Mouse (Mus musculus): ENCODE data around the gene Tas2r116. TPM values are rescaled to one million over a fixed set of nuclear protein-coding genes. Genes with fewer than 3 reads are reported as not detected.

Tas2r116 gene
- polyA plus RNA-seq (2014; fragmentation: Illumina TruSeq; extraction: RNeasy Lipid Tissue Mini Kit (QIAGEN cat#74804); ENCODE audit: low read depth, low replicate concordance): not detected

GRCm38 (mm10) chr6:132855138-132855537, at the start of gene Tas2r116:
Gene Tas2r116 (plus strand): TSS chr6:132855438.

DNA sequence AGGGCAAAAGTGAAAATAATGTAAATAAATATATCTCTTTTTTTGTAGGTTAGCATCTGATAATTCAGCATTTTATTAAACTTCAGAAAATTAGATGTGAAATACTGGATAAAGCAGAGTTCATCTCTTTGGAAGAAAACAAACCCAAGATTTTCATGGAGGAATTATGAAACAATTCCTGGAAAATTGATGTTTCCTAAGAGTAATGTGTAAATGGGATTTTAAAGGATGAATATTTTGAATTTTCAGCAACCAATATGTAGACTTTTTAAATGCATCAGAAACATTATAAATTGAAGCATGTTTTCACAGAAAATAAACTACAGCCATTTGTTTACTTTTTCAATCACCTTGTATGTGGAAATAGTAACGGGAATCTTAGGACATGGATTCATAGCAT, 8.4 kb upstream of the Tas2r116 start, which contains the start of gene Tas2r123:
Gene Tas2r123 (plus strand): TSS at position 301 of the 400 bp plus-strand sequence.

GRCm38 (mm10) chr6:132867708-132868107, 12.5 kb downstream of the Tas2r116 start, which contains the start of gene Tas2r110:
Gene Tas2r110 (plus strand): TSS chr6:132868008.

DNA sequence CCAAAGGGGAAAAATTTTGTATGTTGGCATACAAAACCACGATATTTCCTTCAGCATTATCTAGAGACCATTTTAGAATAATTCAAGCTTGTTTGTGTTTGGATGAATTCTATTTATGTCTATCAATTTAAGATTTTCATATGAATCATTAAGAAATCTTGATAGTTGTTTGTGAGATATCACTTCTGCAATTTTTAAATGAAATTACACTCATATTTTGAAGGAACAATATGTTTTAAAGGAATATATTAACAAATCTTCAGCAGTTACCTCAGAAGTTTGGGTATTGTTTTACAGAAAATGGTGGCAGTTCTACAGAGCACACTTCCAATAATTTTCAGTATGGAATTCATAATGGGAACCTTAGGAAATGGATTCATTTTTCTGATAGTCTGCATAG, 37.5 kb downstream of the Tas2r116 start, which contains the start of gene Tas2r113:
Gene Tas2r113 (plus strand): TSS at position 301 of the 400 bp plus-strand sequence.

Other genes with a start within 250 kb of the Tas2r116 start
- gene A630073D07Rik, start 203.9 kb upstream of the Tas2r116 start, polyA plus RNA-seq (2014; fragmentation: Illumina TruSeq; extraction: RNeasy Lipid Tissue Mini Kit (QIAGEN cat#74804); ENCODE audit: low read depth, low replicate concordance): not detected
- not detected for gene Tas2r120, start 198.5 kb upstream of the Tas2r116 start, polyA plus RNA-seq (2014; fragmentation: Illumina TruSeq; extraction: RNeasy Lipid Tissue Mini Kit (QIAGEN cat#74804); ENCODE audit: low read depth, low replicate concordance)
- not detected for gene Tas2r121, start 154.4 kb upstream of the Tas2r116 start, polyA plus RNA-seq (2014; fragmentation: Illumina TruSeq; extraction: RNeasy Lipid Tissue Mini Kit (QIAGEN cat#74804); ENCODE audit: low read depth, low replicate concordance)
- not detected for gene Tas2r122, start 143.5 kb upstream of the Tas2r116 start, polyA plus RNA-seq (2014; fragmentation: Illumina TruSeq; extraction: RNeasy Lipid Tissue Mini Kit (QIAGEN cat#74804); ENCODE audit: low read depth, low replicate concordance)
- not detected for gene Tas2r115, start 117.4 kb upstream of the Tas2r116 start, polyA plus RNA-seq (2014; fragmentation: Illumina TruSeq; extraction: RNeasy Lipid Tissue Mini Kit (QIAGEN cat#74804); ENCODE audit: low read depth, low replicate concordance)
- gene Tas2r124, start 100.7 kb upstream of the Tas2r116 start, polyA plus RNA-seq (2014; fragmentation: Illumina TruSeq; extraction: RNeasy Lipid Tissue Mini Kit (QIAGEN cat#74804); ENCODE audit: low read depth, low replicate concordance): not detected
- not detected for gene Tas2r102, start 93.3 kb upstream of the Tas2r116 start, polyA plus RNA-seq (2014; fragmentation: Illumina TruSeq; extraction: RNeasy Lipid Tissue Mini Kit (QIAGEN cat#74804); ENCODE audit: low read depth, low replicate concordance)
- gene Tas2r136, start 77.3 kb upstream of the Tas2r116 start, polyA plus RNA-seq (2014; fragmentation: Illumina TruSeq; extraction: RNeasy Lipid Tissue Mini Kit (QIAGEN cat#74804); ENCODE audit: low read depth, low replicate concordance): not detected
- gene Tas2r117, start 52.6 kb upstream of the Tas2r116 start, polyA plus RNA-seq (2014; fragmentation: Illumina TruSeq; extraction: RNeasy Lipid Tissue Mini Kit (QIAGEN cat#74804); ENCODE audit: low read depth, low replicate concordance): not detected
- not detected for gene Tas2r123, start 8.3 kb upstream of the Tas2r116 start, polyA plus RNA-seq (2014; fragmentation: Illumina TruSeq; extraction: RNeasy Lipid Tissue Mini Kit (QIAGEN cat#74804); ENCODE audit: low read depth, low replicate concordance)
- not detected for gene Tas2r110, start 12.6 kb downstream of the Tas2r116 start, polyA plus RNA-seq (2014; fragmentation: Illumina TruSeq; extraction: RNeasy Lipid Tissue Mini Kit (QIAGEN cat#74804); ENCODE audit: low read depth, low replicate concordance)
- gene Tas2r113, start 37.6 kb downstream of the Tas2r116 start, polyA plus RNA-seq (2014; fragmentation: Illumina TruSeq; extraction: RNeasy Lipid Tissue Mini Kit (QIAGEN cat#74804); ENCODE audit: low read depth, low replicate concordance): not detected
- gene Tas2r125, start 54.2 kb downstream of the Tas2r116 start, polyA plus RNA-seq (2014; fragmentation: Illumina TruSeq; extraction: RNeasy Lipid Tissue Mini Kit (QIAGEN cat#74804); ENCODE audit: low read depth, low replicate concordance): not detected
- gene Tas2r129, start 95.7 kb downstream of the Tas2r116 start, polyA plus RNA-seq (2014; fragmentation: Illumina TruSeq; extraction: RNeasy Lipid Tissue Mini Kit (QIAGEN cat#74804); ENCODE audit: low read depth, low replicate concordance): not detected
- gene Tas2r131, start 102.5 kb downstream of the Tas2r116 start, polyA plus RNA-seq (2014; fragmentation: Illumina TruSeq; extraction: RNeasy Lipid Tissue Mini Kit (QIAGEN cat#74804); ENCODE audit: low read depth, low replicate concordance): not detected
- not detected for gene Tas2r109, start 125.5 kb downstream of the Tas2r116 start, polyA plus RNA-seq (2014; fragmentation: Illumina TruSeq; extraction: RNeasy Lipid Tissue Mini Kit (QIAGEN cat#74804); ENCODE audit: low read depth, low replicate concordance)
- not detected for gene Tas2r103, start 181.7 kb downstream of the Tas2r116 start, polyA plus RNA-seq (2014; fragmentation: Illumina TruSeq; extraction: RNeasy Lipid Tissue Mini Kit (QIAGEN cat#74804); ENCODE audit: low read depth, low replicate concordance)
- gene Tas2r140, start 200.4 kb downstream of the Tas2r116 start, polyA plus RNA-seq (2014; fragmentation: Illumina TruSeq; extraction: RNeasy Lipid Tissue Mini Kit (QIAGEN cat#74804); ENCODE audit: low read depth, low replicate concordance): not detected
- gene Smim10l1, start 249.5 kb downstream of the Tas2r116 start, polyA plus RNA-seq (2014; fragmentation: Illumina TruSeq; extraction: RNeasy Lipid Tissue Mini Kit (QIAGEN cat#74804); ENCODE audit: low read depth, low replicate concordance): 72.1 TPM

Measured in heart, adult 10 weeks (tissue).